Mouse (Mus musculus): Measurements from ENCODE around the gene Pank2. TPM values are rescaled to one million over a fixed set of nuclear protein-coding genes. Genes with fewer than 3 reads are reported as not detected.

Gene Pank2
- polyA plus RNA-seq (2015; fragmentation: Illumina TruSeq; extraction: RNeasy Lipid Tissue Mini Kit (QIAGEN cat#74804); ENCODE audit: low read depth, low replicate concordance) = 44.0 TPM

GRCm38 (mm10) chr2:131262213-131262672, at the start of gene Pank2:
Gene Pank2 (plus strand): TSS chr2:131262495.

GRCm38 (mm10) chr2:131233307-131234126, 28.8 kb upstream of the Pank2 start, which contains the start of gene Mavs:
Gene Mavs (plus strand): TSS chr2:131234063.

Other genes with a start within 250 kb of the Pank2 start
- 68.5 TPM for gene Gfra4, start 219.4 kb upstream of the Pank2 start, polyA plus RNA-seq (2015; fragmentation: Illumina TruSeq; extraction: RNeasy Lipid Tissue Mini Kit (QIAGEN cat#74804); ENCODE audit: low read depth, low replicate concordance)
- gene Adam33, start 198.7 kb upstream of the Pank2 start, polyA plus RNA-seq (2015; fragmentation: Illumina TruSeq; extraction: RNeasy Lipid Tissue Mini Kit (QIAGEN cat#74804); ENCODE audit: low read depth, low replicate concordance) = 4.2 TPM
- gene Siglec1, start 175.7 kb upstream of the Pank2 start, polyA plus RNA-seq (2015; fragmentation: Illumina TruSeq; extraction: RNeasy Lipid Tissue Mini Kit (QIAGEN cat#74804); ENCODE audit: low read depth, low replicate concordance) = 0.10 TPM
- gene Hspa12b, start 135.2 kb upstream of the Pank2 start, polyA plus RNA-seq (2015; fragmentation: Illumina TruSeq; extraction: RNeasy Lipid Tissue Mini Kit (QIAGEN cat#74804); ENCODE audit: low read depth, low replicate concordance) = 5.9 TPM
- gene Gm11037, start 129.0 kb upstream of the Pank2 start, polyA plus RNA-seq (2015; fragmentation: Illumina TruSeq; extraction: RNeasy Lipid Tissue Mini Kit (QIAGEN cat#74804); ENCODE audit: low read depth, low replicate concordance) = not detected
- gene 1700037H04Rik, start 102.4 kb upstream of the Pank2 start, polyA plus RNA-seq (2015; fragmentation: Illumina TruSeq; extraction: RNeasy Lipid Tissue Mini Kit (QIAGEN cat#74804); ENCODE audit: low read depth, low replicate concordance) = 74.8 TPM
- 72.3 TPM for gene Cenpb, start 82.4 kb upstream of the Pank2 start, polyA plus RNA-seq (2015; fragmentation: Illumina TruSeq; extraction: RNeasy Lipid Tissue Mini Kit (QIAGEN cat#74804); ENCODE audit: low read depth, low replicate concordance)
- 14.3 TPM for gene Cdc25b, start 75.5 kb upstream of the Pank2 start, polyA plus RNA-seq (2015; fragmentation: Illumina TruSeq; extraction: RNeasy Lipid Tissue Mini Kit (QIAGEN cat#74804); ENCODE audit: low read depth, low replicate concordance)
- gene Spef1, start 75.2 kb upstream of the Pank2 start, polyA plus RNA-seq (2015; fragmentation: Illumina TruSeq; extraction: RNeasy Lipid Tissue Mini Kit (QIAGEN cat#74804); ENCODE audit: low read depth, low replicate concordance) = 7.2 TPM
- gene Ap5s1, start 55.4 kb upstream of the Pank2 start, polyA plus RNA-seq (2015; fragmentation: Illumina TruSeq; extraction: RNeasy Lipid Tissue Mini Kit (QIAGEN cat#74804); ENCODE audit: low read depth, low replicate concordance) = 27.3 TPM
- gene Mavs, start 28.4 kb upstream of the Pank2 start, polyA plus RNA-seq (2015; fragmentation: Illumina TruSeq; extraction: RNeasy Lipid Tissue Mini Kit (QIAGEN cat#74804); ENCODE audit: low read depth, low replicate concordance) = 7.1 TPM
- gene Rnf24, start 90.4 kb downstream of the Pank2 start, polyA plus RNA-seq (2015; fragmentation: Illumina TruSeq; extraction: RNeasy Lipid Tissue Mini Kit (QIAGEN cat#74804); ENCODE audit: low read depth, low replicate concordance) = 18.5 TPM
- gene Smox, start 229.0 kb downstream of the Pank2 start, polyA plus RNA-seq (2015; fragmentation: Illumina TruSeq; extraction: RNeasy Lipid Tissue Mini Kit (QIAGEN cat#74804); ENCODE audit: low read depth, low replicate concordance) = 53.9 TPM